Mouse (Mus musculus): ENCODE measurements around the gene Crb1. TPM values are rescaled to one million over a fixed set of nuclear protein-coding genes. Genes with fewer than 3 reads are reported as not detected.

Gene Crb1
- total and polyA plus RNA-seq, 3 experiments, result 0.10 to 0.25 (median 0.12) TPM

- peaks cover 33% of the 10 kb centered on the region for H3K79me2 ChIP-seq (replicated peaks; ENCODE audit: control insufficient read depth, extremely low read depth, insufficient read depth, poor library complexity, severe bottlenecking)
- no peak overlapping the region for H3K27ac ChIP-seq (ENCODE audit: insufficient read depth, low read depth)
- peak; percentile 31 for DNase-seq (ENCODE audit: extremely low read depth)
- no peak for TF ChIP-seq TCF12 (IDR thresholded peaks at IDR 0.05; ENCODE audit: low read depth, low read length)
- no peak for TF ChIP-seq TBP (conservative IDR thresholded peaks at IDR 0.05; ENCODE audit: low read depth, low read length)
- TF ChIP-seq BHLHE40 (IDR thresholded peaks at IDR 0.05; ENCODE audit: low read depth, low read length), result no peak
- no peak for TF ChIP-seq GABPA (IDR thresholded peaks at IDR 0.05; ENCODE audit: insufficient replicate concordance, low read depth, low read length)
- TF ChIP-seq SIN3A (IDR thresholded peaks at IDR 0.05; ENCODE audit: low read length), result no peak
- TF ChIP-seq PAX5 (IDR thresholded peaks at IDR 0.05; ENCODE audit: low read length), result no peak
- no peak for TF ChIP-seq EP300 (IDR thresholded peaks at IDR 0.05; ENCODE audit: low read length)
- TF ChIP-seq UBTF (IDR thresholded peaks at IDR 0.05; ENCODE audit: low read depth, low read length), result no peak
- peaks cover under 1 to 5% of the 10 kb centered on the region in 2 experiments for H3K36me3 ChIP-seq (replicated peaks in 1 of 2; ENCODE audit: control insufficient read depth in 1 of 2, insufficient read depth in 1 of 2, low read length in 1 of 2)
- dilution Hi-C loops (cut with MboI; ENCODE audit: extremely low pct_ligation_motif_present, extremely low pct_unique_long_range_greater_than_20kb, low sequenced_read_pairs) (no loop called here), in situ Hi-C loops (cut with MboI; ENCODE audit: low pct_ligation_motif_present, low pct_unique_long_range_greater_than_20kb, low sequenced_read_pairs) (no loop called here)
- H3K4me1 ChIP-seq (ENCODE audit: control insufficient read depth in 1 of 2, insufficient read depth in 2 of 2), result peaks cover 5 to 22% of the 10 kb centered on the region in 2 experiments
- H3K4me3 ChIP-seq (replicated peaks in 1 of 3; ENCODE audit: low read depth in 2 of 3, low read length in 2 of 3, poor library complexity in 1 of 3), result peak overlapping the region; percentile 68 to 94 (median 93)
- H3K9ac ChIP-seq (ENCODE audit: insufficient read depth, low read depth), result peak overlapping the region; percentile 88
- peak overlapping the region; percentile 98 for H3K4me2 ChIP-seq (ENCODE audit: insufficient read depth, low read depth, poor library complexity, severe bottlenecking)
- H3K27me3 ChIP-seq (replicated peaks), result no peaks in the 10 kb centered on the region
- H3K9me3 ChIP-seq (replicated peaks; ENCODE audit: low read length), result no peaks in the 10 kb centered on the region
Observed at GRCm38 (mm10) chr1:139423931-139424330, 47.0 kb upstream of the Crb1 start.

DNA sequence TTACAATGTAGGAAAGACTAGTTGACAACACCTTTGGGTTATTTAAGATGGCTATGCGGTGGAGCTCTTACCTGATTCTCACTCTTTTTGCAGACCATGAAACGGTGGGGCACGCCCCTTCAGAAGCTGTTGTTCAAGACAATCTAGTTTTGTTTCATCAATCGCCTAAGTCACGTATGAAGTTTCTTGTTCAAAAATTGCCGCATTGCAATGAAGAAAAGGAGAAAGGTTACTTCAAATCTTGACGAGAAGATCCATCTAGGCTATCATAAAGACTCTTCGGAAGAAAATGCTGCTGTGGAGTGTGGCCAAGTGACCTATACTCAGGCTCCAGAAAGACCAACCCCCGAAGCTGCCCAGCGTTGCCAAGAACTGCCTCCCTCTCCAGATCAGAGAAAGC is 46.0 kb upstream of the Crb1 start:
- TF ChIP-seq SIN3A (IDR thresholded peaks at IDR 0.05; ENCODE audit: low read length) (peak; percentile 81), MXI1 (IDR thresholded peaks at IDR 0.05; ENCODE audit: low read depth, low read length) (peak; percentile 68), CTCF (conservative IDR thresholded peaks at IDR 0.05 in 1 of 2, IDR thresholded peaks at IDR 0.05 in 1 of 2; ENCODE audit: low read depth in 2 of 2, low read length in 2 of 2) (no peak), JUND (conservative IDR thresholded peaks at IDR 0.05; ENCODE audit: low read depth, low read length) (no peak)
- H3K36me3 ChIP-seq (replicated peaks in 1 of 2; ENCODE audit: control insufficient read depth in 1 of 2, insufficient read depth in 1 of 2, low read length in 1 of 2), result peaks cover 0 to 3% of the 10 kb centered on the region in 2 experiments
- peaks cover 29% of the 10 kb centered on the region for H3K79me2 ChIP-seq (replicated peaks; ENCODE audit: control insufficient read depth, extremely low read depth, insufficient read depth, poor library complexity, severe bottlenecking)
- in situ Hi-C loops (cut with MboI; ENCODE audit: low pct_ligation_motif_present, low pct_unique_long_range_greater_than_20kb, low sequenced_read_pairs) (no loop called here), dilution Hi-C loops (cut with MboI; ENCODE audit: extremely low pct_ligation_motif_present, extremely low pct_unique_long_range_greater_than_20kb, low sequenced_read_pairs) (no loop called here)
- H3K9ac ChIP-seq (ENCODE audit: insufficient read depth, low read depth), result peak overlapping the region; percentile 88
- peak overlapping the region; percentile 98 for H3K4me2 ChIP-seq (ENCODE audit: insufficient read depth, low read depth, poor library complexity, severe bottlenecking)
- H3K4me3 ChIP-seq (replicated peaks in 1 of 3; ENCODE audit: low read depth in 2 of 3, low read length in 2 of 3, poor library complexity in 1 of 3), result peak overlapping the region; percentile 68 to 94 (median 93)
- H3K9me3 ChIP-seq (replicated peaks; ENCODE audit: low read length), result no peaks in the 10 kb centered on the region
- H3K27me3 ChIP-seq (replicated peaks), result no peaks in the 10 kb centered on the region
- H3K27ac ChIP-seq (ENCODE audit: insufficient read depth, low read depth), result peak overlapping the region; percentile 49; the same call in 1 of the 2 replicates
- peaks cover 5 to 22% of the 10 kb centered on the region in 2 experiments for H3K4me1 ChIP-seq (ENCODE audit: control insufficient read depth in 1 of 2, insufficient read depth in 2 of 2)
- peak; percentile 40 for DNase-seq (ENCODE audit: extremely low read depth)

DNA sequence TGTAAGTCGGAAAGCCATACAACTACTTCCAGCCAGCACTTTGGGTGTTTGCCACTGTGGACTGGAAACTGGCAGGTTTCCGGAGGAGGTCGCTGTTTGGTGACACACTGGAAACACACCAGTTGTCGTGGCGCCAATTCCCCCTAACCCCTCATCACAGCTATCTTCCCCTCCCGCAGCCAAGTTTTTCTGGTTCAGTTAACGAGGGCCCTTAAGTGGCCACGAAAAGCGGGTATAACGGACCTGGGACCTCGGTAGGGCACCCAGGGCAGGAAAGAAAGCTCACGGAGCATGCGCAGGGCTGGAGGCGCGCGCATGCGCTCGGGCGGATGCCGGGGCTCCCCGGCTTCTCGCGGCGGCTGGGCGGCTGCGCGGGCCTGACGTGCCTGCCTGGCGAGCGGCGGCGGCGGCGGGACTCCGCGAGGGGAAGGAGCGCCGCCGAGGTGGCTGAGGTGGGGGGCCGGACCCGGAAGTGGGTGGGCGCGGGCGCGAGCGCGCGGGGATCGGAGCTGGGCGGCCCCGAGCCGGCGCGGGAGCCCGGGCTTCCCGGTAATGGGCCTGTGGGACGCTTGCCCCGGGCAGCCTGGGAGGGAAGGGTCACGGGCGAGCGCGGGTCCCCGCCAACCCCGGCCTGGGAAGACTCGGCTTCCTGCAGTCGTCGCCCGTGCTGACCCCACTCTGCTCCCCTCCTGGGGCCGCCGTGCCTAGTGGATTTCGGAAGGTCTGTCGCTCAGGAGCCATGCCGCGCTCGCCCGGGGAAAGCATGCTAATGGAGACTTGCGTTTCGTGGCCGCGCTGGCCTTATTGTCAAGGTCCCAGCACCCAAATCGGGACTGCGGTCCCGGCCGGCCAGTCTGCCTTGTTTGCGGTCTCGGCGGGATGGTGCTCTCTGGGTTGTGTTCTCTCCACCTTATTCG is 45.2 kb upstream of the Crb1 start, which contains the start of gene Zbtb41:
Gene Zbtb41 (plus strand): TSS at position 414 of the 917 bp plus-strand sequence.
- Histone ChIP-seq H3K79me2 (replicated peaks; ENCODE audit: control insufficient read depth, extremely low read depth, insufficient read depth, poor library complexity, severe bottlenecking) (peaks cover 25% of the 10 kb centered on the region), H3K4me3 (replicated peaks in 1 of 3; ENCODE audit: low read depth in 2 of 3, low read length in 2 of 3, poor library complexity in 1 of 3) (peak within 1 kb of the TSS; percentile 81 to 94 (median 93)), H3K36me3 (replicated peaks in 1 of 2; ENCODE audit: control insufficient read depth in 1 of 2, insufficient read depth in 1 of 2, low read length in 1 of 2) (peaks cover 0 to 2% of the 10 kb centered on the region in 2 experiments), H3K9me3 (replicated peaks; ENCODE audit: low read length) (no peaks in the 10 kb centered on the region), H3K4me1 (ENCODE audit: control insufficient read depth in 1 of 2, insufficient read depth in 2 of 2) (peaks cover 4 to 21% of the 10 kb centered on the region in 2 experiments), H3K27ac (ENCODE audit: insufficient read depth, low read depth) (peak within 1 kb of the TSS; percentile 53), H3K4me2 (ENCODE audit: insufficient read depth, low read depth, poor library complexity, severe bottlenecking) (peak within 1 kb of the TSS; percentile 98), H3K27me3 (replicated peaks) (no peaks in the 10 kb centered on the region), H3K9ac (ENCODE audit: insufficient read depth, low read depth) (peak within 1 kb of the TSS; percentile 88)
- dilution Hi-C loops (cut with MboI; ENCODE audit: extremely low pct_ligation_motif_present, extremely low pct_unique_long_range_greater_than_20kb, low sequenced_read_pairs), result no loop called here
- DNase-seq (ENCODE audit: extremely low read depth), result peak; percentile 75
- in situ Hi-C loops (cut with MboI; ENCODE audit: low pct_ligation_motif_present, low pct_unique_long_range_greater_than_20kb, low sequenced_read_pairs), result no loop called here
- peak; percentile 69 for TF ChIP-seq TCF12 (IDR thresholded peaks at IDR 0.05; ENCODE audit: low read depth, low read length)
- TF ChIP-seq POLR2A (IDR thresholded peaks at IDR 0.05; ENCODE audit: low read depth, low read length), result peak; percentile 93
- TF ChIP-seq MXI1 (IDR thresholded peaks at IDR 0.05; ENCODE audit: low read depth, low read length), result no peak
- TF ChIP-seq MEF2A (IDR thresholded peaks at IDR 0.05; ENCODE audit: borderline replicate concordance, low read depth, low read length), result no peak
- TF ChIP-seq KAT2A (IDR thresholded peaks at IDR 0.05; ENCODE audit: insufficient replicate concordance, low read length), result no peak
- TF ChIP-seq SIN3A (IDR thresholded peaks at IDR 0.05; ENCODE audit: low read length), result peak; percentile 20; the same call in 1 of the 2 replicates
- no peak for TF ChIP-seq USF1 (IDR thresholded peaks at IDR 0.05; ENCODE audit: low read depth, low read length)
- TF ChIP-seq CHD1 (IDR thresholded peaks at IDR 0.05; ENCODE audit: low read depth, low read length), result no peak
- TF ChIP-seq ZKSCAN1 (IDR thresholded peaks at IDR 0.05; ENCODE audit: borderline replicate concordance, low read depth, low read length), result no peak
- 0 out of 2 replicates have a peak, but pooled peaks have one; percentile 14 for TF ChIP-seq MYC (IDR thresholded peaks at IDR 0.05; ENCODE audit: low read depth, low read length)
- no peak for TF ChIP-seq PAX5 (IDR thresholded peaks at IDR 0.05; ENCODE audit: low read length)
- peak; percentile 49 for TF ChIP-seq HCFC1 (IDR thresholded peaks at IDR 0.05; ENCODE audit: low read depth, low read length)
- TF ChIP-seq IRF4 (IDR thresholded peaks at IDR 0.05; ENCODE audit: low read depth, low read length), result no peak
- TF ChIP-seq ELF1 (IDR thresholded peaks at IDR 0.05; ENCODE audit: low read depth, low read length), result peak; percentile 91
- TF ChIP-seq RAD21 (IDR thresholded peaks at IDR 0.05; ENCODE audit: low read depth, low read length), result no peak
- peak; percentile 35; the same call in 1 of the 2 replicates for TF ChIP-seq POLR2AphosphoS2 (IDR thresholded peaks at IDR 0.05; ENCODE audit: low read depth, low read length)

Data from CH12.LX (cell line).